Mouse (Mus musculus) liver, embryonic 15.5 days (tissue): ENCODE results near the gene Psma2. TPM values are rescaled to one million over a fixed set of nuclear protein-coding genes. Genes with fewer than 3 reads are reported as not detected.

Source experiments
- ATAC-seq: fragments of 200-750 bp; cut with Nextera tagmentation; 2 replicates; pipeline ENCODE4 v1.8.0; 2017; ENCODE audit warnings: moderate number of reproducible peaks, mild to moderate bottlenecking, moderate library complexity; ENCODE audit not compliant: insufficient read depth
- H3K27ac ChIP-seq: fragments of 300-500 bp; sonication (generic); replicated peaks from 2 replicates; pipeline ENCODE4 v1.5.1; 2015; ENCODE audit warnings: mild to moderate bottlenecking, inconsistent platforms
- H3K27me3 ChIP-seq: fragments of 300-500 bp; sonication (generic); 2 replicates; pipeline ENCODE4 v1.6.1; 2015; ENCODE audit warnings: mild to moderate bottlenecking, inconsistent platforms
- H3K36me3 ChIP-seq: fragments of 300-500 bp; sonication (generic); replicated peaks from 2 replicates; pipeline ENCODE4 v1.6.1; 2015; ENCODE audit warnings: moderate library complexity, mild to moderate bottlenecking, inconsistent platforms
- H3K4me1 ChIP-seq: fragments of 300-500 bp; sonication (generic); replicated peaks from 2 replicates; pipeline ENCODE4 v1.6.1; 2015; ENCODE audit warnings: inconsistent platforms
- H3K4me2 ChIP-seq: fragments of 300-500 bp; sonication (generic); 2 replicates; pipeline ENCODE4 v1.6.1; 2015; ENCODE audit warnings: moderate library complexity, mild to moderate bottlenecking, inconsistent platforms
- H3K4me3 ChIP-seq: fragments of 300-500 bp; sonication (generic); replicated peaks from 2 replicates; pipeline ENCODE4 v1.5.1; 2015; ENCODE audit warnings: mild to moderate bottlenecking, inconsistent platforms
- H3K9ac ChIP-seq: fragments of 300-500 bp; sonication (generic); 2 replicates; pipeline ENCODE4 v1.6.1; 2015; ENCODE audit warnings: moderate library complexity, mild to moderate bottlenecking, inconsistent platforms
- H3K9me3 ChIP-seq: fragments of 300-500 bp; sonication (generic); replicated peaks from 2 replicates; pipeline ENCODE4 v1.6.1; 2016; ENCODE audit warnings: inconsistent platforms
- WGBS: fragments of 180-500 bp; shearing (Covaris S2); methylation state at CpG from one replicate; pipeline ENCODE4 v1.1.7; 2015; ENCODE audit warnings: mixed read lengths; ENCODE audit not compliant: insufficient replicate concordance; 5-methylcytosine and 5-hydroxymethylcytosine counted together
- polyA plus RNA-seq: library from polyadenylated mRNA; unstranded; fragments of >200 nt; fragmentation: Nextera tagmentation; extraction: Ambion mirVana; gene quantifications from 2 replicates; pipeline ENCODE4 v1.2.1, GENCODE M21; 2015

The Psma2 gene
- 113 and 125 TPM in 2 replicates for polyA plus RNA-seq

GRCm38 (mm10) chr13:14612926-14613529 is at the start of gene Psma2, which contains the start of gene Mrpl32:
Gene Psma2 (plus strand): TSS chr13:14613240.
Gene Mrpl32 (minus strand): TSS chr13:14613165.
- Histone ChIP-seq H3K9me3 (no peaks in the 10 kb centered on the region), H3K27ac (peak within 1 kb of the TSS; percentile 79), H3K36me3 (peaks cover 29% of the 10 kb centered on the region), H3K4me1 (peaks cover 18% of the 10 kb centered on the region), H3K9ac (peak within 1 kb of the TSS; percentile 84), H3K4me3 (peak within 1 kb of the TSS; percentile 81), H3K4me2 (peak within 1 kb of the TSS; percentile 68), H3K27me3 (no peaks in the 10 kb centered on the region)
- WGBS: under 1% methylated on average over 42 of the region's 42 CpGs
- ATAC-seq: peak; percentile 98

DNA sequence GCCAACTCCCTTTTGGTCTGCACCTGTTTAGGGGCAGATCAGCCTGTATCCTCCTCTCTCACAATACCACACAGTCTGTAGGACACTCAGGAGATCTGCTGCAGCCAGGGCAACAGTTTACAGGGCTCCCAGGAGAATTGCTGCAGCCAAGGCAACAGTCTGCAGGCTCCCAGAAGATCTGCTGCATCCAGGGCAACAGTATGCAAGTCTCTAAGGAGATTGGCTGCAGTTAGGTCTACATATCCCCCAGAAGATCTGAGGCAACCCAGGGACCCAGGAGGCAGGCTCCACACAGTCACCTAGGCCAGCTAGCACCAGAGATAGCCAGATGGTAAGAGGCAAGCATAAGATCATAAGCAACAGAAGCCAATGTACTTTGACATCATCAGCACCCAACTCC is 38.9 kb upstream of the Psma2 start:
- Histone ChIP-seq H3K9ac (no peak overlapping the region), H3K4me1 (no peaks in the 10 kb centered on the region), H3K4me3 (no peak overlapping the region), H3K36me3 (no peaks in the 10 kb centered on the region), H3K9me3 (no peaks in the 10 kb centered on the region), H3K27me3 (no peaks in the 10 kb centered on the region), H3K4me2 (no peak overlapping the region), H3K27ac (no peak overlapping the region)
- no peak for ATAC-seq

DNA sequence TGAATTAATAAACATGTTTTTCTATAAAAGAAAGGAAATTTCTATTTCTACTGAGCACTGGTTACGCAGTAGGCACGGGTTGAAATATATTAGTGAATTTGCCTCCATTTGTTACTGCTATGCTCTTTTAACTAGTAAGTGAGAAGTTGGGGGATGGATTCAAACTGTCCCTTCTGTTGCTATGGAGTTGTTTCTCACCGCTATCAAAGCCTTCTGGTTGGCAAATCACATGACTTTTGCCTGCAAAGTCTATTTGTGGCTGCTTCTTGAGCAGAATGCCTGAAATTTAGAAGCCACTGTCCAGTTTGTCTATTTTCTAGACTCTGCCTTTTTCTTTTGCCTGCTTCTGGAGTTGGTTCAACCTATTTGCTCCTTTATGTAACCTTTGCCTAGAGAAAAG is 32.6 kb upstream of the Psma2 start:
- Histone ChIP-seq H3K27ac (no peak overlapping the region), H3K36me3 (no peaks in the 10 kb centered on the region), H3K4me2 (no peak overlapping the region), H3K27me3 (no peaks in the 10 kb centered on the region), H3K9ac (no peak overlapping the region), H3K4me3 (no peak overlapping the region), H3K9me3 (no peaks in the 10 kb centered on the region), H3K4me1 (no peaks in the 10 kb centered on the region)
- no peak for ATAC-seq
- 55% methylated on average over 3 of the region's 3 CpGs for WGBS

DNA sequence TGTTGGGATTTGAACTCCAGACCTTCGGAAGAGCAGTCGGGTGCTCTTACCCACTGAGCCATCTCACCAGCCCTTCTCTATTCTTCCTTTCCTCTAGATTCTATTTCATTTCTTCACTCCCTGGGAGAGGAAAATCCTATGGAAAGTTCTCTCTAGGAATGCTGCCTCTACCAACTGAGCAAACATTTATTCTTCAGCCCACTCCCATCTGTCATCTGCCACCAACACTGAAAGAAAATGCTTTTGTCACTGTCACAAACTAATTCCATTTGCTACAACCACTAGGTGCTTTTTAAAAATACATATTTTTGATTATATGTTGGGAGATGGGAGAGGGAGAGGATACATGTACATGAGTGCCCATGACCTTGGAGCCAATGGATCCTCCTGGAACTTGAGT is 10.3 kb upstream of the Psma2 start:
- ATAC-seq: no peak
- Histone ChIP-seq H3K4me1 (no peaks in the 10 kb centered on the region), H3K27me3 (no peaks in the 10 kb centered on the region), H3K4me2 (no peak overlapping the region), H3K9me3 (no peaks in the 10 kb centered on the region), H3K27ac (no peak overlapping the region), H3K4me3 (no peak overlapping the region), H3K9ac (no peak overlapping the region), H3K36me3 (no peaks in the 10 kb centered on the region)
- 66% methylated on average over 2 of the region's 2 CpGs for WGBS

- no peaks in the 10 kb centered on the region for H3K9me3 ChIP-seq
- H3K27me3 ChIP-seq: no peaks in the 10 kb centered on the region
- H3K36me3 ChIP-seq: peaks cover 9% of the 10 kb centered on the region; the same call in 1 of the 2 replicates
- no peak overlapping the region for H3K4me3 ChIP-seq
- peaks cover 8% of the 10 kb centered on the region for H3K4me1 ChIP-seq
- H3K9ac ChIP-seq: no peak overlapping the region
- ATAC-seq: no peak
- H3K4me2 ChIP-seq: no peak overlapping the region
- H3K27ac ChIP-seq: no peak overlapping the region
Measured at GRCm38 (mm10) chr13:14607616-14608015, 5.4 kb upstream of the Psma2 start.

DNA sequence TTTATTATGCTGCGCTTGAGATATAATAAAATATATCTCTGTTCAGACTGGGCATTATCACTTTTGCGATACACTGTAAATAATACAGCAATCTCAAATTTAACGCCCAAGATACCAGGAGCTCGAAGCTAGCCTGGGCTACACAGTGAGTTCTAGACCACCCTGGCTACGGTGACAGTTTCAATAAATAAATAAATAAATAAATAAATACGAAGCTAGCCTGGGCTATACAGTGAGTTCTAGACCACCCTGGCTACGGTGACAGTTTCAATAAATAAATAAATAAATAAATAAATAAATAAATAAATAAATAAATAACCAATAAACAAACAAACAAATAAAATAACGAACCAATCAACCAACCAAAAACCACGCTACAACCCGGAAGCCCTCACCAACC is 577 bp upstream of the Psma2 start:
- WGBS: 4% methylated on average over 10 of the region's 10 CpGs
- ATAC-seq: peak; percentile 12; the same call in 1 of the 2 replicates
- peak overlapping the region; percentile 81 for H3K4me3 ChIP-seq

GRCm38 (mm10) chr13:14613553-14613952 is 513 bp downstream of the Psma2 start:
- no peaks in the 10 kb centered on the region for H3K27me3 ChIP-seq
- peak overlapping the region; percentile 79 for H3K27ac ChIP-seq
- 0% methylated on average over 9 of the region's 9 CpGs for WGBS
- no peak for ATAC-seq
- peaks cover 33% of the 10 kb centered on the region for H3K36me3 ChIP-seq
- H3K4me3 ChIP-seq: peak overlapping the region; percentile 81
- peak overlapping the region; percentile 84 for H3K9ac ChIP-seq
- no peaks in the 10 kb centered on the region for H3K9me3 ChIP-seq
- H3K4me1 ChIP-seq: peaks cover 18% of the 10 kb centered on the region
- H3K4me2 ChIP-seq: peak overlapping the region; percentile 64

More for the DNA sequence above, 577 bp upstream of the Psma2 start:
- H3K9ac ChIP-seq: peak overlapping the region; percentile 76
- H3K36me3 ChIP-seq: peaks cover 23% of the 10 kb centered on the region
- peak overlapping the region; percentile 78 for H3K27ac ChIP-seq
- peaks cover 18% of the 10 kb centered on the region for H3K4me1 ChIP-seq
- peak overlapping the region; percentile 68 for H3K4me2 ChIP-seq
- no peaks in the 10 kb centered on the region for H3K9me3 ChIP-seq
- H3K27me3 ChIP-seq: no peaks in the 10 kb centered on the region

DNA sequence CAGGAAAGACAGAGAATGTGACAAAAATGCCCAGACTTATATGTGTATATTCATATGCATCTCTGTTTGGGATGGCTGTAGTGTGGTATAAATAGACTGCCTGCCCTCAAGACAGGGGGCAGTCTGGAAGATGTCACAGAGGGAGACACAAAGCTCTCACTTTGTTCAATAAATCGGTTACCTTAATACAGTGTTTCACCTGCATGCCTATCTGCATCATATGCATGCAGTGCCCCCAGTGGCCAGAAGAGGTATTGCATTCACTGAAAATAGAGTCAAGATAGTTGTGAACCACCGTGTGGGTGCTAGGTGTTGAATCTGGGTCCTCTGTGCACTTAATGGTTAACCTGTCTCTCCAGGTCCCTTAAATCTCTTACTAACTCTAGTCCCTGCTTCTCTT is 5.7 kb downstream of the Psma2 start:
- H3K4me3 ChIP-seq: no peak overlapping the region
- no peak overlapping the region for H3K4me2 ChIP-seq
- ATAC-seq: no peak
- H3K27me3 ChIP-seq: no peaks in the 10 kb centered on the region
- H3K36me3 ChIP-seq: peaks cover 65% of the 10 kb centered on the region
- no peaks in the 10 kb centered on the region for H3K9me3 ChIP-seq
- H3K9ac ChIP-seq: no peak overlapping the region
- H3K4me1 ChIP-seq: peaks cover 10% of the 10 kb centered on the region
- H3K27ac ChIP-seq: no peak overlapping the region
- 35% methylated on average over 2 of the region's 2 CpGs for WGBS

GRCm38 (mm10) chr13:14629726-14630641 is 16.9 kb downstream of the Psma2 start, which contains the start of gene AW209491:
Gene AW209491 (plus strand): TSS chr13:14630154.
- peak within 1 kb of the TSS; percentile 57 for H3K27ac ChIP-seq
- peaks cover 14% of the 10 kb centered on the region for H3K4me1 ChIP-seq
- H3K9ac ChIP-seq: peak within 1 kb of the TSS; percentile 64
- H3K36me3 ChIP-seq: peaks cover 26% of the 10 kb centered on the region
- H3K4me2 ChIP-seq: peak within 1 kb of the TSS; percentile 77
- WGBS: 1% methylated on average over 29 of the region's 29 CpGs
- H3K27me3 ChIP-seq: no peaks in the 10 kb centered on the region
- H3K4me3 ChIP-seq: peak within 1 kb of the TSS; percentile 65
- ATAC-seq: peak; percentile 90
- no peaks in the 10 kb centered on the region for H3K9me3 ChIP-seq

DNA sequence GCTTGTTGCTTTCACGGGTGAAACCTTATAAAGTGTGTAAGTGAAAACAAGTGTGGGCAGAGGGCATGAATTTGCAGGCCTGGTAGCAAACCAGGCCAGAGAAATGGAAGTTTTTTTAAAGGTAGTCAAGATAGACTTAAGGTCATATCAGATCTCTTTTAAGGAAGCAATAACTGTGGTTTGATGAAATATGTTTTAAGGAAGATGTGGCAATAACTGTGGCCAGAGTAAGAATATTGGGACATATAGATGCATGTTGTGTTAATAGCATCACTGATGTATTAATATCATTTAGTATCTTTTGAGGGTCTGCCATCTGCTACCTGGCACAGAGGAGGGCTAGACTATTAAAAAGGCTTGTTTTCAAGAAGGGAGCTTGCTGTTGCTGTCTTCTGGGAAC is 27.0 kb downstream of the Psma2 start:
- Histone ChIP-seq H3K4me2 (no peak overlapping the region), H3K9me3 (no peaks in the 10 kb centered on the region), H3K27me3 (no peaks in the 10 kb centered on the region), H3K9ac (no peak overlapping the region), H3K4me1 (no peaks in the 10 kb centered on the region), H3K4me3 (no peak overlapping the region), H3K27ac (no peak overlapping the region), H3K36me3 (peaks cover 18% of the 10 kb centered on the region)
- 38% methylated on average over 1 of the region's 1 CpGs for WGBS
- ATAC-seq: no peak

- 19% methylated on average over 1 of the region's 1 CpGs for WGBS
- no peak overlapping the region for H3K9ac ChIP-seq
- no peaks in the 10 kb centered on the region for H3K27me3 ChIP-seq
- H3K4me3 ChIP-seq: no peak overlapping the region
- no peak overlapping the region for H3K4me2 ChIP-seq
- H3K36me3 ChIP-seq: no peaks in the 10 kb centered on the region
- H3K4me1 ChIP-seq: no peaks in the 10 kb centered on the region
- no peak overlapping the region for H3K27ac ChIP-seq
- no peaks in the 10 kb centered on the region for H3K9me3 ChIP-seq
- no peak for ATAC-seq
Measured at GRCm38 (mm10) chr13:14649301-14649700, 36.3 kb downstream of the Psma2 start.
